Comparison of ENCODE assay signal across 12 mouse cellular contexts in the genomic region with DNA sequence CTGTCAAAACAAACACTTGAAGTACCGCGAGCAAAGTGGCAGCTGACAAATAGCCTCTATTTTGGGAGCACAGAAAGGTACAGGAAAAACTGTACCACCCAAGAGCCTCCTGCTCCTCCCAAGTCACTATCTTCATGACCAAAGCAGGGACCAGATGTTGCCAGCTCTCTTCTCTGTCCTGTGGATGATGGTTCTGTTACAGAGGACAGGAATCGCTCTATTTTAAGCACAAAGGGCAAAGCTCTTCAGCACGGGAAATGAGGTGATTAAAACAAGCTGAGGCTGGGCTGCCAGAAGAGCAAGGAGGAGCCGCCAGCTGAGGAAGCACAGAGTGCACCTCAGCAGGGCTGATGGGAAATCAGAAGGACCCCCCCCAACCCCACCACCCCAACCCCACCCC.
DNase-seq lines count a peak whose midpoint lies in the region; ATAC-seq and TF ChIP-seq lines count a peak whose summit lies in the region.
"Had no signal": no experiment of that assay in that cellular context is flagged by ENCODE, and none has a peak within 500 bp of the region (broad histone marks: within the 10 kb centered on the region; RNA-seq: fewer than 3 reads in every experiment).

No protein-coding gene starts in this region.

- H3K4me3 ChIP-seq in heart, embryonic 12.5 days, result peak overlapping the region; percentile 24; the same call in 1 of the 2 replicates
- no peak overlapping the region for H3K4me3 ChIP-seq in limb, embryonic 14.5 days (replicated peaks; ENCODE audit: low read length)
- H3K4me3 ChIP-seq: liver, embryonic 12.5 days; stomach, embryonic 15.5 days had no signal

- peak; percentile 97 for DNase-seq in heart, adult 11 months
- no peak for DNase-seq in heart, postnatal 25 days (ENCODE audit: low spot score)
- peak; percentile 57 for DNase-seq in embryo, embryonic 11 days
- no peak for DNase-seq in limb, embryonic 14.5 days (ENCODE audit: low spot score)
- no peak for DNase-seq in left cerebral cortex, postnatal 4 days
- no peak for DNase-seq in urinary bladder, postnatal 36 days (ENCODE audit: low spot score in 2 of 2)
- DNase-seq in right cerebral cortex, postnatal 4 days, result no peak
- DNase-seq: adrenal gland, postnatal 10 days; cerebellum, adult 8-10 months had no signal

- H3K9me3 ChIP-seq in heart, embryonic 12.5 days (replicated peaks), result no peaks in the 10 kb centered on the region
- no peaks in the 10 kb centered on the region for H3K9me3 ChIP-seq in limb, embryonic 14.5 days (ENCODE audit: control insufficient read depth, low read length)
- H3K9me3 ChIP-seq: liver, embryonic 12.5 days; stomach, embryonic 15.5 days had no signal

- no peaks in the 10 kb centered on the region for H3K36me3 ChIP-seq in heart, embryonic 12.5 days
- H3K36me3 ChIP-seq in limb, embryonic 14.5 days (ENCODE audit: control insufficient read depth, insufficient read depth, low read length), result no peaks in the 10 kb centered on the region
- H3K36me3 ChIP-seq: liver, embryonic 12.5 days; stomach, embryonic 15.5 days had no signal

- WGBS in heart, embryonic 12.5 days, result 6% methylated on average over 5 of the region's 5 CpGs
- WGBS in limb, embryonic 14.5 days, result 7% methylated on average over 5 of the region's 5 CpGs

- 0 out of 2 replicates have a peak, but pooled peaks have one; percentile 36 for ATAC-seq in heart, embryonic 12.5 days (ENCODE audit: insufficient number of reproducible peaks, low FRiP score)
- no peak; the same call in 1 of the 2 replicates for ATAC-seq in limb, embryonic 14.5 days (ENCODE audit: low FRiP score, low read depth)
- ATAC-seq: liver, embryonic 12.5 days had no signal

- intact Hi-C loops in heart, postnatal 25 days (cut with DNase I), result no loop called here
- intact Hi-C loops in left cerebral cortex, postnatal 4 days (cut with DNase I), result no loop called here

- H3K4me2 ChIP-seq in heart, embryonic 12.5 days, result peak overlapping the region; percentile 55
- 0 out of 2 replicates have a peak overlapping the region, but pooled peaks have one; percentile 13 for H3K4me2 ChIP-seq in limb, embryonic 14.5 days (replicated peaks; ENCODE audit: low read depth, low read length, severe bottlenecking)
- H3K4me2 ChIP-seq: liver, embryonic 12.5 days; stomach, embryonic 15.5 days had no signal

- H3K4me1 ChIP-seq in heart, embryonic 12.5 days (replicated peaks), result peaks cover 15% of the 10 kb centered on the region
- H3K4me1 ChIP-seq in limb, embryonic 14.5 days (ENCODE audit: control insufficient read depth, insufficient read depth, low read length), result no peaks in the 10 kb centered on the region; the same call in 1 of the 2 replicates
- H3K4me1 ChIP-seq: liver, embryonic 12.5 days; stomach, embryonic 15.5 days had no signal

- H3K9ac ChIP-seq in heart, embryonic 12.5 days, result peak overlapping the region; percentile 43; the same call in 1 of the 2 replicates
- no peak overlapping the region for H3K9ac ChIP-seq in limb, embryonic 14.5 days (ENCODE audit: low read depth, low read length, severe bottlenecking)
- H3K9ac ChIP-seq: liver, embryonic 12.5 days; stomach, embryonic 15.5 days had no signal

- no peaks in the 10 kb centered on the region for H3K27me3 ChIP-seq in heart, embryonic 12.5 days (replicated peaks)
- no peaks in the 10 kb centered on the region for H3K27me3 ChIP-seq in limb, embryonic 14.5 days (ENCODE audit: control insufficient read depth, insufficient read depth, low read length)
- H3K27me3 ChIP-seq: liver, embryonic 12.5 days; stomach, embryonic 15.5 days had no signal

- no peak for TF ChIP-seq POLR2A in limb, embryonic 14.5 days (IDR thresholded peaks at IDR 0.05; ENCODE audit: borderline replicate concordance, extremely low read depth, insufficient read depth, insufficient read length)

- H3K27ac ChIP-seq in heart, embryonic 12.5 days (ENCODE audit: poor library complexity, severe bottlenecking), result peak overlapping the region; percentile 63
- H3K27ac ChIP-seq in limb, embryonic 14.5 days (replicated peaks; ENCODE audit: low read depth, low read length), result no peak overlapping the region
- H3K27ac ChIP-seq: liver, embryonic 12.5 days; stomach, embryonic 15.5 days had no signal

Comparison
In these comparisons a context has a peak if more than half of its experiments do, and no peak if none do; other contexts are left out.
1. DNase-seq: peak in heart, adult 11 months (single experiment) and embryo, embryonic 11 days (single experiment); none in heart, postnatal 25 days (single experiment), limb, embryonic 14.5 days (single experiment), left cerebral cortex, postnatal 4 days (single experiment), urinary bladder, postnatal 36 days (0 of 2) and right cerebral cortex, postnatal 4 days (single experiment).